Mouse (Mus musculus): ENCODE results near the gene Camta2. TPM values are rescaled to one million over a fixed set of nuclear protein-coding genes. Genes with fewer than 3 reads are reported as not detected.

Gene Camta2
- total and polyA plus RNA-seq, 3 experiments, result 32.5 to 37.9 (median 37.8) TPM

DNA sequence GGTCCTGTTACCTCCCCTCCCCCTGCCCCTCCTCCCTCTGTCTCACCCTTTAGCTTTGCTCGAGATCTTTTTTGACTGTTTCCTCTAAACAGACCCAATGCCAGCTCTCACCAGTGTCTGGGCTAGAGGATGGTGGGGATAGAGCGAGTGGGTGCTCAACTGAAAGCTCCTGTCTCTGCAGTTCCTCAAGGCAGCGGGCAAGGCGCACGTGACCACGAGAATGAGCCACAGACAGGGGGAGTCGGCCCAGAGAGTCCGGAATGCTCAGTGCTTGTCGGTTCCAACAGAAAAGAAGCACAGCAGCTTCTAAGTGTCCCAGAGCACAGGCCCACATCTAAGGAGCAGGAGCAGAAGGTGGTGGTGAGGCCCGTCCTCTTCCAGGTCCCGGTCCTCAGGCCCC is 13.4 kb downstream of the Camta2 start:
- WGBS, result 78% methylated on average over 11 of the region's 11 CpGs
- H3K9ac ChIP-seq (ENCODE audit: low read depth, low read length), result no peak overlapping the region
- H3K4me1 ChIP-seq (ENCODE audit: control insufficient read depth, insufficient read depth, low read length), result no peaks in the 10 kb centered on the region
- no peaks in the 10 kb centered on the region; the same call in 1 of the 2 replicates for H3K36me3 ChIP-seq (ENCODE audit: control insufficient read depth, insufficient read depth, low read length)
- no peaks in the 10 kb centered on the region for H3K79me2 ChIP-seq (replicated peaks; ENCODE audit: control insufficient read depth, insufficient read depth, low read length)
- H3K27ac ChIP-seq, result no peak overlapping the region
- no peak for DNase-seq
- intact Hi-C loops (cut with DNase I), result no loop called here
- H3K27me3 ChIP-seq (ENCODE audit: control insufficient read depth, insufficient read depth, low read length), result no peaks in the 10 kb centered on the region
- H3K4me3 ChIP-seq, result no peak overlapping the region
- TF ChIP-seq POLR2A (IDR thresholded peaks at IDR 0.05; ENCODE audit: insufficient read depth, low read depth, low read length), result no peak
- no peak for TF ChIP-seq EP300 (IDR thresholded peaks at IDR 0.05; ENCODE audit: insufficient read depth, low read depth, low read length)
- TF ChIP-seq CTCF (IDR thresholded peaks at IDR 0.05), result no peak

DNA sequence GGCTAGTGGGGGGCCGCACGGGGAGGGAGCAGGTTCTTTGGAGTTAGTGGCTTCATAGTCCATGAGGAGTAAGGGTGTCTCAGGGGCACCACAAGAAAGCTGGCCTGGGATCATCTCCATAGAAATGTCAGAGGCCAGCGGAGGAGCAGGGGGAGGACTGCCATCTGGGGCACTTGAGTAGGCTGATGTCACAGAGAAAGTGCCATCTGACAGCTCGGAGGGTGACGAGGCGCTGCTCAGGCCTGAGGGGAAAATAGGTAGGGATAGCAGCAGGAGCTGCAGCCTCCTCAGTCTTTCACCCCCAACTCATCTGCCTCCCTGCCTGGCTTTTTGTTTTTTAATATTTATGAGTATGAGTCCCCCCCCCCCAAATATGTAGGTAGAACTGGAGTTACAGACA is 13.9 kb downstream of the Camta2 start:
- DNase-seq, result no peak
- no peaks in the 10 kb centered on the region for H3K4me1 ChIP-seq (ENCODE audit: control insufficient read depth, insufficient read depth, low read length)
- no peak overlapping the region for H3K9ac ChIP-seq (ENCODE audit: low read depth, low read length)
- no peaks in the 10 kb centered on the region for H3K79me2 ChIP-seq (replicated peaks; ENCODE audit: control insufficient read depth, insufficient read depth, low read length)
- no peak overlapping the region for H3K27ac ChIP-seq
- 89% methylated on average over 6 of the region's 6 CpGs for WGBS
- TF ChIP-seq CTCF (IDR thresholded peaks at IDR 0.05) (no peak), EP300 (IDR thresholded peaks at IDR 0.05; ENCODE audit: insufficient read depth, low read depth, low read length) (no peak), POLR2A (IDR thresholded peaks at IDR 0.05; ENCODE audit: insufficient read depth, low read depth, low read length) (no peak)
- no peaks in the 10 kb centered on the region; the same call in 1 of the 2 replicates for H3K36me3 ChIP-seq (ENCODE audit: control insufficient read depth, insufficient read depth, low read length)
- H3K4me3 ChIP-seq, result no peak overlapping the region
- no peaks in the 10 kb centered on the region for H3K27me3 ChIP-seq (ENCODE audit: control insufficient read depth, insufficient read depth, low read length)
- intact Hi-C loops (cut with DNase I), result no loop called here

DNA sequence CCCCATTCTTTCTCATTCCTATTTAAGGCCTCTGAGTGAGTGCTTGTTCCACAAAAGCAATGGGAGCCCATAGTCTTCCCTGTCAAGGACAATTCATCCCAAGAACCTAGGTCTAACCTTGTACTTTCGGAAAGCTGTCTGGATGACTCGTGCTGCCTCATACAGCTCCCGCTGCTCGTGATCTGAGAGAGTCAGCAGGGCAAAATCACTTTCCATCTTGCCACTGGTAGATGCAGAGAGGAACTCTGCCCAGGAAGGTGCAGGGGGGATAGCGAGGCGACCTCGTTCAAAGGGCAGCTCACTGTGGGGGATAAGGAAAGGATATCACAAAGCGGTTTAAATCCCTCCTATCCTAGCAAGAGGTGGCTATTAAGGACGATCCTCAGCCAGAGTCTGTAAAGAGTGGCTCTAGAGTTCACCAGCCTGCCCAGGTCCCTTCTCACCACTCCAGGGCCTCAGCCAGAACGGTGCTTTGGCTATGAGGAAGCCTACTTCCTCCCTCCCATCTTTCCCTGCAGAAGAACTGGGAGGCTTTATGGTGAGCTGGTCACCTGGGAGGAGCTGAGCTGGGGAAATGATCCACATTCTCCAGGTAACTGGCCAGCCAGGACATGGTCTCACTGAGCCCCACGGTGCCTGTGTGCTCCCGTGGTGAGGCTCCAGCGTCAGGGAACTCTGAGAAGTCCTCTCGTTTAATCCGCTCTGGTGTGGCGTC is 16.4 kb downstream of the Camta2 start:
- no peaks in the 10 kb centered on the region; the same call in 1 of the 2 replicates for H3K36me3 ChIP-seq (ENCODE audit: control insufficient read depth, insufficient read depth, low read length)
- DNase-seq, result no peak
- no peak overlapping the region for H3K4me3 ChIP-seq
- no peak overlapping the region for H3K9ac ChIP-seq (ENCODE audit: low read depth, low read length)
- TF ChIP-seq CTCF (IDR thresholded peaks at IDR 0.05) (no peak), EP300 (IDR thresholded peaks at IDR 0.05; ENCODE audit: insufficient read depth, low read depth, low read length) (no peak), POLR2A (IDR thresholded peaks at IDR 0.05; ENCODE audit: insufficient read depth, low read depth, low read length) (no peak)
- H3K27me3 ChIP-seq (ENCODE audit: control insufficient read depth, insufficient read depth, low read length), result no peaks in the 10 kb centered on the region
- intact Hi-C loops (cut with DNase I), result no loop called here
- no peaks in the 10 kb centered on the region for H3K79me2 ChIP-seq (replicated peaks; ENCODE audit: control insufficient read depth, insufficient read depth, low read length)
- H3K27ac ChIP-seq, result no peak overlapping the region
- peaks cover 2% of the 10 kb centered on the region for H3K4me1 ChIP-seq (ENCODE audit: control insufficient read depth, insufficient read depth, low read length)
- WGBS, result 83% methylated on average over 16 of the region's 16 CpGs

DNA sequence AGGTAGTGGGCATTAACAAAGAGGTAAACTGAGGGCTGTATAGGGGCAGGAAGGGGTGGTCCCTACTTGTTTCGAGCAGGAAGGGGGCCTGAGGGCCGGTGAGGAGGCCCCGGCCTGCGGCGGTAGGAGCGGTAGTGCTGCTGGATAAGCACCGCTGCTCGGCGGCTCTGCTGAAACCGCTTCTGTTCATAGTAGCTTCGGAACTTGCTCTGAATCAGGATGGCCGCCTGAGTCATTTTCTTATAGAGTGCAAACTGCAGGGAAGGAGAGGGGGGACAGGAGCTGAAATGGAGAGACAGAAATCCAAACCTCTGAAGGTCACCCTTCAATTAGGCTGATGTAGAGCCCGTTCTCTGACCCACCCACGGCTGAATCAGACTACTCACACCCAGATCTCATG is 17.4 kb downstream of the Camta2 start:
- Histone ChIP-seq H3K27ac (no peak overlapping the region), H3K79me2 (replicated peaks; ENCODE audit: control insufficient read depth, insufficient read depth, low read length) (no peaks in the 10 kb centered on the region), H3K27me3 (ENCODE audit: control insufficient read depth, insufficient read depth, low read length) (no peaks in the 10 kb centered on the region), H3K4me3 (no peak overlapping the region), H3K4me1 (ENCODE audit: control insufficient read depth, insufficient read depth, low read length) (peaks cover 2% of the 10 kb centered on the region), H3K36me3 (ENCODE audit: control insufficient read depth, insufficient read depth, low read length) (no peaks in the 10 kb centered on the region; the same call in 1 of the 2 replicates), H3K9ac (ENCODE audit: low read depth, low read length) (no peak overlapping the region)
- WGBS, result 69% methylated on average over 14 of the region's 14 CpGs
- DNase-seq, result no peak
- no peak for TF ChIP-seq EP300 (IDR thresholded peaks at IDR 0.05; ENCODE audit: insufficient read depth, low read depth, low read length)
- TF ChIP-seq CTCF (IDR thresholded peaks at IDR 0.05), result no peak
- no peak for TF ChIP-seq POLR2A (IDR thresholded peaks at IDR 0.05; ENCODE audit: insufficient read depth, low read depth, low read length)
- intact Hi-C loops (cut with DNase I), result loop anchor here (1.0 kb wide), 1 partner anchor 17 kb away; no protein-coding TSS in a partner anchor

DNA sequence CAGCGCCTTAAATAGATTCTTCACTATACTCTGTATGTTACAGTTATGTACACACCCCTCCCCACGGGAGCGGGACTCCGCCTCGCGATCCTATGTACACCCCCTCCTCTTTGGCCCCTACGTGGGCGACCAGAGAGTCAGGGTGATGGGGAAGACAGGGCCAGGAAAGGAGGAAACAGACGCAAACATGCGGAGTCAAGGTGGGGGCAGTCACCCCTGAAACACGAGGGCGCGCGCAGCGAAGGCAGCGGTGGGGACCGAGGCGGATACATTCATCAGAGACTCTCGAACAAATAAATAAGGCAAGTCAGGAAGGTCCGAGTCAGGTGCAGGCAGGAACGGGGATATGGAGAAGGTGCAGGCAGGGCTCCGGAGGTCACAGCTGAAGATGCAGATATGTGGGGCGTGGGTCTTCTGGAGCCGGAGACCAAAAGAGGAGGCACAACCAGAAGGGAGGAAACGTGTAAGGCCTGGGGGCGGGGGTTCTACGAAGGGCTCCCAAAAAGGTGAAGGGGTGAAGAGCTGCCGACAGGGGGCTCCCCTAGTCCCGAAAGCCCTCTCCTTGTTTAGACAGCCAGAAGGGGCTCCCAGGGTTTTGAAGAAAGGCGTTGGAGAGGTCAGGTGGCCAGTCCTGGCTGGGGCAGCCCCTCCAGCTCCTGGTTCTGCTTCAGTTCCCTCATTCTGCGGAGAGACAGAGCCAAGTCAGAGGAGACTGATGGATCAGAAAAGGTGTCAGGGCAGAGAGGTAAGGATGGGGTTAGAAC is 18.1 kb downstream of the Camta2 start:
- DNase-seq, result peak; percentile 80 to 83
- Histone ChIP-seq H3K4me1 (ENCODE audit: control insufficient read depth, insufficient read depth, low read length) (peaks cover 2% of the 10 kb centered on the region), H3K4me3 (peak overlapping the region; percentile 89), H3K79me2 (replicated peaks; ENCODE audit: control insufficient read depth, insufficient read depth, low read length) (no peaks in the 10 kb centered on the region), H3K27me3 (ENCODE audit: control insufficient read depth, insufficient read depth, low read length) (no peaks in the 10 kb centered on the region), H3K9ac (ENCODE audit: low read depth, low read length) (peak overlapping the region; percentile 88), H3K36me3 (ENCODE audit: control insufficient read depth, insufficient read depth, low read length) (no peaks in the 10 kb centered on the region; the same call in 1 of the 2 replicates), H3K27ac (peak overlapping the region; percentile 98)
- intact Hi-C loops (cut with DNase I), result loop anchor here (1.0 to 2.0 kb wide), 4 partner anchors 15 to 31 kb away; partner anchors contain the start of genes Inca1, Kif1c, Pfn1 and Rnf167
- WGBS, result under 1% methylated on average over 31 of the region's 31 CpGs
- no peak for TF ChIP-seq POLR2A (IDR thresholded peaks at IDR 0.05; ENCODE audit: insufficient read depth, low read depth, low read length)
- peak; percentile 81 for TF ChIP-seq CTCF (IDR thresholded peaks at IDR 0.05)
